Mouse (Mus musculus): Measurements from ENCODE around the gene Lpp. TPM values are rescaled to one million over a fixed set of nuclear protein-coding genes. Genes with fewer than 3 reads are reported as not detected.

Lpp gene
- polyA plus RNA-seq, 1 experiment = not detected

DNA sequence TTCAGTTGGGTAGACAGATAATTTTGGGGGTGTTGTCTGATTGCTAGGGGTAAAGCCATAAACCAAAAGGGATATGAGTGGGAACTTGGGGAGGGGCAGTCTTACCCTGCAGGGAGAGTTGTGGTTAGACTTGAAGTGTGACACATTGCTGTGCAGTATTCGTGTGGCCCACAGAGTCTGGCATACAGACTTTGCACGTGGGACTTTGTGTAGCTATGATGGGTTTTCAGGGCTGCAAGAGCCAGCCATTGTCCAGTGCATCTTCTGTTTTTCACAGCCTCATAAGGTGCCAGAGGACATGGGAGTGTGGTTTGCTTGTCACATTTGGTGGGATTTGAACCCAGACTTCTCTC lies 55.2 kb downstream of the Lpp start:
- Histone ChIP-seq H3K27ac (ENCODE audit: insufficient read depth, low read depth, low read length) (no peak overlapping the region), H3K4me3 (ENCODE audit: insufficient read depth, low read depth, low read length) (no peak overlapping the region), H3K4me1 (ENCODE audit: control insufficient read depth, insufficient read depth, low read length) (peaks cover 11% of the 10 kb centered on the region)
- TF ChIP-seq CTCF (IDR thresholded peaks at IDR 0.05; ENCODE audit: insufficient read depth, low read depth, low read length) = no peak
- no peak for TF ChIP-seq POLR2A (IDR thresholded peaks at IDR 0.05; ENCODE audit: insufficient read depth, low read depth, low read length)
- WGBS = 81% methylated on average over 2 of the region's 2 CpGs

DNA sequence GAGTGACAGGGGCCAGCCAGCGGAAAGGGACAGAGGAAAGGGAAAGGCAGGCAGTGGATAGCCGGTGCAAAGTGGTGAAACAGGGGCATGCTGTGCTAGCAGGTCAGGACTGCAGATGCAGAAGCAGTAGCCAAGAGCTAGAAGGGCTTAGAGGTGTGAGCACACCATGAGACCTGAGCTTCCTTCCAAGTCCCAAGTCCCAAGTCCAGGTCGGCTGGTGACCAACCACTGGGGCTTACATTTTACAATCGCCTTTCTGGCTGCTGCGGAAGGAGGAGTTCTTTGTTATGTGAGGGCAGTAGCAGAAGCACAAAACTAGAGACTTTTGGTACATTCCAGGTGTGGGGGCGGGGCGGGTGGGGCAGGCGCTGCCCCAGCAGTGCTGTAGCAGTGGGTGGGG lies 56.5 kb downstream of the Lpp start:
- TF ChIP-seq CTCF (IDR thresholded peaks at IDR 0.05; ENCODE audit: insufficient read depth, low read depth, low read length) = no peak
- TF ChIP-seq POLR2A (IDR thresholded peaks at IDR 0.05; ENCODE audit: insufficient read depth, low read depth, low read length) = no peak
- 70% methylated on average over 8 of the region's 8 CpGs for WGBS
- H3K4me3 ChIP-seq (ENCODE audit: insufficient read depth, low read depth, low read length) = no peak overlapping the region
- no peak overlapping the region for H3K27ac ChIP-seq (ENCODE audit: insufficient read depth, low read depth, low read length)
- H3K4me1 ChIP-seq (ENCODE audit: control insufficient read depth, insufficient read depth, low read length) = peaks cover 11% of the 10 kb centered on the region

DNA sequence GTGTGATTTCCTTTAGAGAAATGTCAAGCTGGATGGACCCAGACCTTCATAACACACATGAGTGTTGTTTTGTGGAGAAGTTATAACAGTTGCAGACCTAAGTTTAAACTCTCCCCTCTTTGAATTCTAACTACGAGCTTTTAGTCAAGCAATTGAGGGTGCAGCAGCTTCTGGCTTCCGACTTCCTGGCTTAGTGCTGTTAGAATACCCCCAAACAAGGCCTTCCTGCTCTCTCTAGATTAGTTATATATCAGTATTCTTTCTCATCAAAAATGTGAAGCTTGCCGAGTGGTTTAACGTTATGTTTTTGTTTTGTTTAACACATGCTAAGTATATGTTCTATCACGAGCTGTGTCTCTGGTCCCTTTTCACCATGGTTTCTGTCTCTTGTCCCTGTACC lies 56.9 kb downstream of the Lpp start:
- TF ChIP-seq POLR2A (IDR thresholded peaks at IDR 0.05; ENCODE audit: insufficient read depth, low read depth, low read length) = no peak
- TF ChIP-seq CTCF (IDR thresholded peaks at IDR 0.05; ENCODE audit: insufficient read depth, low read depth, low read length) = no peak
- no peak overlapping the region for H3K27ac ChIP-seq (ENCODE audit: insufficient read depth, low read depth, low read length)
- H3K4me3 ChIP-seq (ENCODE audit: insufficient read depth, low read depth, low read length) = no peak overlapping the region
- peaks cover 11% of the 10 kb centered on the region for H3K4me1 ChIP-seq (ENCODE audit: control insufficient read depth, insufficient read depth, low read length)
- WGBS = 79% methylated on average over 5 of the region's 5 CpGs

DNA sequence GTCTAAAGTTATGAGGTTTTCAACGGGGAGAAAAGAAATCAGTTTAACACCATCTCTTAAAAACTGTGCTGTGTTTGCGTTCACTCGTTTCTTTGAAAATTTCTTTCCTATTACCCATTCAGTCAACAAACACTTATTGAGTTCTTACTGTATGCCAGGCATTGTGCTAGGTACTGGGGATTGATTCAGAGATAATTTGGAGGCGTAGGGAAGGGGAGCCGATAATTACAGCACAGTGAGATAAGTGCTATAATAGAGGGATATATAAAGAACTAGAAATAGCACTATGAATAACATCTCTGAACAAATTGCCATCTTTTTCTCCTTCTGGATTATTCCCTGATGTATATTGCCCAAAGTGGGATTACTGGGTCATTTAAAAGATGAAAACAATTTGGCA lies 57.8 kb downstream of the Lpp start:
- WGBS = 27% methylated on average over 5 of the region's 5 CpGs
- TF ChIP-seq POLR2A (IDR thresholded peaks at IDR 0.05; ENCODE audit: insufficient read depth, low read depth, low read length) (no peak), CTCF (IDR thresholded peaks at IDR 0.05; ENCODE audit: insufficient read depth, low read depth, low read length) (no peak)
- Histone ChIP-seq H3K4me1 (ENCODE audit: control insufficient read depth, insufficient read depth, low read length) (peaks cover 11% of the 10 kb centered on the region), H3K27ac (ENCODE audit: insufficient read depth, low read depth, low read length) (no peak overlapping the region), H3K4me3 (ENCODE audit: insufficient read depth, low read depth, low read length) (no peak overlapping the region)

DNA sequence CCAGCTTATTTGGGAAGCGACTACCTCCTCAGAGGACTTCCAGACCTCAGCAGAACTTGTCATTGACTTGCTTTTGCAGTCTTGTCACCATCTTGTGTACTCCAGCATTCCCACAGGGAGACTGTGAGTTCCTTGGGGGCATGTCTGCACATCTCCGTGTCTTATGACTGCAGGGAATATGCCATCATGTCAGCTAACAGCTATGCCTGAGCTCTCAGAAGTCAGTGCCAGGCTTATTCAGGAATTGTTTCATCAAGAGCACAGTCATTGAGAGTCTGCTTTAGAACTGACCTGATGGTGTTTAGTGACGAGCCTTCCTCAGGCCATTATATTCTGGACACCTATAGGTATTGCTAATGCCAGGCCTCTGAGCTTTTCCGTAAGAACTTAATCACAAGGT lies 60.2 kb downstream of the Lpp start:
- WGBS = 94% methylated on average over 4 of the region's 4 CpGs
- no peak overlapping the region for H3K4me3 ChIP-seq (ENCODE audit: insufficient read depth, low read depth, low read length)
- H3K4me1 ChIP-seq (ENCODE audit: control insufficient read depth, insufficient read depth, low read length) = peaks cover 8% of the 10 kb centered on the region
- H3K27ac ChIP-seq (ENCODE audit: insufficient read depth, low read depth, low read length) = no peak overlapping the region
- TF ChIP-seq CTCF (IDR thresholded peaks at IDR 0.05; ENCODE audit: insufficient read depth, low read depth, low read length) (no peak), POLR2A (IDR thresholded peaks at IDR 0.05; ENCODE audit: insufficient read depth, low read depth, low read length) (no peak)

DNA sequence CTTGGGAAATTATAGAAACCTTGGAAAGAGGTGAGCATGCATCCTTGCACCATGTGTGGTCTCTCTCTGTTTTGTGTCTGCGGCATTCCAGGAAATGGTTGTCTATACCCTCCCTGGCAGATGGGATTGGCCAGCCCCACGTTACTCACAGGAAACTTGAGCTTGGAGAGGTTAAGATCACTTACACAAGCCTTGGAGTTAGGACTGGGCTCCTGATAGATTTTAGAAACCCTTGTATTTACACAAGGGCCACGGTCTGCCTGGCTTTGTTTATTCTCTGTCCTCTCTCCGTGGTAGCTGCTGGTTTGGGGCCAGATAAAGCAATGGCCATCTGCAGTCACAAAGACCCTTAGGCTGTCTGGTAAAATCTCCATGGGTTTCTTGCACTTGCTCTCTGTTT lies 61.2 kb downstream of the Lpp start:
- no peak overlapping the region for H3K27ac ChIP-seq (ENCODE audit: insufficient read depth, low read depth, low read length)
- WGBS = 86% methylated on average over 4 of the region's 4 CpGs
- TF ChIP-seq CTCF (IDR thresholded peaks at IDR 0.05; ENCODE audit: insufficient read depth, low read depth, low read length) (no peak), POLR2A (IDR thresholded peaks at IDR 0.05; ENCODE audit: insufficient read depth, low read depth, low read length) (no peak)
- H3K4me1 ChIP-seq (ENCODE audit: control insufficient read depth, insufficient read depth, low read length) = peaks cover 8% of the 10 kb centered on the region
- H3K4me3 ChIP-seq (ENCODE audit: insufficient read depth, low read depth, low read length) = no peak overlapping the region

DNA sequence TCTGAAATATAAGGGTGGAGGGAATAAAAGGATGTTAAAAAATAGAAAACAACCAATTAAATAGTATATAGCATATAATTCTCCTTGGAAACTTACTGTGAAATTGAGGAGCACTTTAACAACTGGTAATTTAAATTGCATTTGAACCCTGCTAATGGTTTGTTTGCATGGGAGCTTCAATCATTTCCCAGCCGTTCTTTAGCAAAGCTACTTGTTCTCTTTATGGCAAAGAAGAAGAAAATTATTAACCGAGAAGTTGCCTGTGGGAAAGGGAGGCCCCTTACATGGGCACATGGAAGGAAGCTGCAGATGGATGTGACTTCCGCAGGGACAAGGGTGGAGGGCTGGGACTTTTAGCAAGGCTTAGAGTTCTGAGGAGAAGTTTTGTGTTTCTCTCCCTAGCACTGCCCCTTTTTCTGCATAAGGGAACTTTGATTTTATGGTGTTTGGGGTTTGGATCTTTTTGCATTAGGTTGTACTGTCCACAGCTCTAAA lies 62.1 kb downstream of the Lpp start:
- TF ChIP-seq POLR2A (IDR thresholded peaks at IDR 0.05; ENCODE audit: insufficient read depth, low read depth, low read length) (no peak), CTCF (IDR thresholded peaks at IDR 0.05; ENCODE audit: insufficient read depth, low read depth, low read length) (no peak)
- WGBS = 59% methylated on average over 3 of the region's 3 CpGs

DNA sequence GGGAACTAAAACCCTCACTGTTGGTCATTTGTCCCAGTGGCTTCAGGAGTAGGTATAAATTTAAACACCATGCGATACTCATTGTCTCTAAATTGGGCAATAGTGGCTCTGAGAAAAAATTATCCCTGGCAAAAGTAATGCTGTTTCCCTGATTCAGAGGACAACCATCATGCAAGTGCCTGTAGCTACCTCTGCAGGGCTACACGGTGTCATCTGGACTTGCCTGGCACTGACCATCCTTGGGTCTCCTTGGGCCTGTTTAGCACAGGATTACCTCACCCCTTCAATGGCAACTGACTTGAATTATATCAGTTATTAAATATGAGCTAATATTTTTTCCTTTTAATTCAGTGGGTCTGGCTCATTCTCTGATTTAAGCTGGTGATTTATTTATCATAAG lies 70.5 kb downstream of the Lpp start:
- no peak overlapping the region for H3K27ac ChIP-seq (ENCODE audit: insufficient read depth, low read depth, low read length)
- no peaks in the 10 kb centered on the region for H3K4me1 ChIP-seq (ENCODE audit: control insufficient read depth, insufficient read depth, low read length)
- TF ChIP-seq CTCF (IDR thresholded peaks at IDR 0.05; ENCODE audit: insufficient read depth, low read depth, low read length) (no peak), POLR2A (IDR thresholded peaks at IDR 0.05; ENCODE audit: insufficient read depth, low read depth, low read length) (no peak)
- H3K4me3 ChIP-seq (ENCODE audit: insufficient read depth, low read depth, low read length) = no peak overlapping the region
- WGBS = 95% methylated on average over 2 of the region's 2 CpGs

More for the DNA sequence above, 62.1 kb downstream of the Lpp start:
- Histone ChIP-seq H3K4me1 (ENCODE audit: control insufficient read depth, insufficient read depth, low read length) (peaks cover 5% of the 10 kb centered on the region), H3K27ac (ENCODE audit: insufficient read depth, low read depth, low read length) (no peak overlapping the region), H3K4me3 (ENCODE audit: insufficient read depth, low read depth, low read length) (no peak overlapping the region)

DNA sequence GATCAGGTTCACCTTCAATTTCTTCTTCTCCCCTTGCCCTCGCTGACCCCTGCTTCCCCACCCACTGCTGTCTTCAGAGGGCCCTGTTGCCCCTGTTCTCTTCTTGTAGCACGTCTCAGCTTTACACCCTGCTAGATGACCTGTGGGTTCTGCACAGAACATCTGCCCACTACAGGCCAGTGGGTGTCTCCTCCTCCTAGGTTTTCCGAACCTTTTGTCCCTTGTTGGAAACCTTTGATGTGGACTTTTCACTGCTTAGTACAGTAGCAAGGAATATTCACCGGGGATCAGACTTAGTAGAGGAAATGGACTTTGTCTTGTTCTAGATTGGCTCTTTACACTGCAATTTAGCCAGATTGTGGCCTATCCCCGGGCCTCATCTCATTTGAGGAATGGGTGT lies 71.1 kb downstream of the Lpp start:
- TF ChIP-seq CTCF (IDR thresholded peaks at IDR 0.05; ENCODE audit: insufficient read depth, low read depth, low read length) (no peak), POLR2A (IDR thresholded peaks at IDR 0.05; ENCODE audit: insufficient read depth, low read depth, low read length) (no peak)
- Histone ChIP-seq H3K4me1 (ENCODE audit: control insufficient read depth, insufficient read depth, low read length) (no peaks in the 10 kb centered on the region), H3K4me3 (ENCODE audit: insufficient read depth, low read depth, low read length) (no peak overlapping the region), H3K27ac (ENCODE audit: insufficient read depth, low read depth, low read length) (no peak overlapping the region)
- WGBS = 93% methylated on average over 5 of the region's 5 CpGs

DNA sequence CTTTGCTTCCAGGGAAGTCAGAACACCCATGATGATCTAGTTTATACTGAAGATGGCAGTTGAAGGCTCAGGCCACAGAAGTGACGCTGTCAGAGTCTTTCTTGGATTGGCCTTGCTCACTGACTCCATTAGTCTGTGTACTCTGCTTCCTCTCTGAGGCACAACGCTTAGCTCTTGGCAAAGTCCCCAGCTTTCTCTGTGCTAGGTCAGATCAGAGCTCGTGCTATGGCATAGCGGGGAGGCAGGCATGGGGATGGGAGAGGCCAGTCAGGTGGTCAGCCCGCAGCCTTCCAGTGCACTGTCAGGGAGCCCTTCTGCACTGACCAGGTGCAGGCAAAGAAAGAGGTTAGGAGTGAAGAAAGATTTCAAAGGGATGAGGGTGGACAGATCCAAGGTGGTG lies 72.3 kb downstream of the Lpp start:
- Histone ChIP-seq H3K27ac (ENCODE audit: insufficient read depth, low read depth, low read length) (no peak overlapping the region), H3K4me1 (ENCODE audit: control insufficient read depth, insufficient read depth, low read length) (no peaks in the 10 kb centered on the region), H3K4me3 (ENCODE audit: insufficient read depth, low read depth, low read length) (no peak overlapping the region)
- 81% methylated on average over 5 of the region's 5 CpGs for WGBS
- TF ChIP-seq POLR2A (IDR thresholded peaks at IDR 0.05; ENCODE audit: insufficient read depth, low read depth, low read length) (no peak), CTCF (IDR thresholded peaks at IDR 0.05; ENCODE audit: insufficient read depth, low read depth, low read length) (no peak)
